Mouse (Mus musculus): ENCODE measurements around the gene Vmn1r53. TPM values are rescaled to one million over a fixed set of nuclear protein-coding genes. Genes with fewer than 3 reads are reported as not detected.
"Not testable (repeated sequence)": the region's sequence is repeated elsewhere in the genome, so short reads cannot be mapped to it uniquely, and the experiment has no call there.

The Vmn1r53 gene
- not detected in 2 replicates for polyA plus RNA-seq (2011; ENCODE audit: insufficient read depth, insufficient read length, low replicate concordance, missing spikeins)

- no peak within 1 kb of the TSS for H3K27ac ChIP-seq (ENCODE audit: control insufficient read depth, insufficient read depth, low read depth, low read length, poor library complexity)
- H3K4me3 ChIP-seq (replicated peaks; ENCODE audit: control insufficient read depth, low read depth, low read length): no peak within 1 kb of the TSS
- WGBS: 69% methylated on average over 1 of the region's 1 CpGs
- TF ChIP-seq CTCF (IDR thresholded peaks at IDR 0.05; ENCODE audit: control insufficient read depth, insufficient read depth, low read length): no peak
- TF ChIP-seq POLR2A (IDR thresholded peaks at IDR 0.05; ENCODE audit: borderline replicate concordance, control insufficient read depth, low read depth, low read length): no peak
- no peaks in the 10 kb centered on the region for H3K4me1 ChIP-seq (ENCODE audit: control insufficient read depth, insufficient read depth, low read length)
These were observed at the start of gene Vmn1r53 for GRCm38 (mm10) chr6:90224338-90224737. Vmn1r53 (minus strand) TSS chr6:90224438.

DNA sequence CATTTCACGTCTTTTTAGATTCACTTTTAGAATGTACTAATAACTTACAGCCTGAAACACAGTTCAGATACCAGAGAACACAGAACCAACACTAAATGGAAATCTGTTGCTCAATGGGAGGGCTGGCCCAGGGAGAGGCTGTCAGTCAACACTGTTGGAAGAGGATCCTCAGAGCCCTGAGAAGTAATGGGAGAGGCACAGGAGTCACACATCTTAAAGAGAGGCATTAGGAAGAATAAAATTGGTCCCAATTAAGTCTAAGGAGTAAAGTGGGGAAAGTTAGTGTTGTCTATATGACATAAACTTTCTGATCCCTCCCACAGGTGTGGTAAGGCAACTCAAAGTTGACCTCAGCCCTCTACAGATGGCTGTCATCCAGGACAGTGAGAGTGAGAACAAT, 21.8 kb upstream of the Vmn1r53 start, which contains the start of gene Vmn1r54:
TSS of gene Vmn1r54 (plus strand) at position 301 of the 400 bp plus-strand sequence.
- Histone ChIP-seq H3K4me3 (replicated peaks; ENCODE audit: control insufficient read depth, low read depth, low read length) (no peak within 1 kb of the TSS), H3K27ac (ENCODE audit: control insufficient read depth, insufficient read depth, low read depth, low read length, poor library complexity) (no peak within 1 kb of the TSS), H3K4me1 (ENCODE audit: control insufficient read depth, insufficient read depth, low read length) (no peaks in the 10 kb centered on the region)
- TF ChIP-seq POLR2A (IDR thresholded peaks at IDR 0.05; ENCODE audit: borderline replicate concordance, control insufficient read depth, low read depth, low read length) (no peak), CTCF (IDR thresholded peaks at IDR 0.05; ENCODE audit: control insufficient read depth, insufficient read depth, low read length) (no peak)
- WGBS: 61% methylated on average over 1 of the region's 1 CpGs

DNA sequence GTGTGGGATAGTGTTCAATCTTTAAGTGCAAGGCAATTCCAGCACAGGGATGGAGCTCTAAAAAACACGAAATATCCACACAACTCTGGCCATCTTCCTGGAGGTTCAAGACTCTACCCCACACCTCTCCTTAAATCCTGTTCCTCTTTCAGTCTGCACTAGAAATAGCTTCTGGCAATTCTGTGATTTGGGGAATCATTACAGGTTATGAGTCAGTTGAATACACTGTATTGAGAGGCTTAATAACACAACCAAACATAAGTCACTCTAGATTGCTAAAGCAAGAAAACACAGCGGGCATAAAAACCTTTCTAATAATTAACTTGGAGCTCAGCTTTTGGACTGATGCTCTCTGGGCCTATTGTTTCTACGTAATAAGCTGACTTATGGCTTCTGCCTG, 19.8 kb upstream of the Vmn1r53 start:
- H3K4me1 ChIP-seq (ENCODE audit: control insufficient read depth, insufficient read depth, low read length): no peaks in the 10 kb centered on the region
- H3K27ac ChIP-seq (ENCODE audit: control insufficient read depth, insufficient read depth, low read depth, low read length, poor library complexity): no peak overlapping the region
- H3K4me3 ChIP-seq (replicated peaks; ENCODE audit: control insufficient read depth, low read depth, low read length): no peak overlapping the region
- 74% methylated on average over 3 of the region's 3 CpGs for WGBS
- TF ChIP-seq POLR2A (IDR thresholded peaks at IDR 0.05; ENCODE audit: borderline replicate concordance, control insufficient read depth, low read depth, low read length) (no peak), CTCF (IDR thresholded peaks at IDR 0.05; ENCODE audit: control insufficient read depth, insufficient read depth, low read length) (no peak)

GRCm38 (mm10) chr6:90232681-90233080, 8.4 kb upstream of the Vmn1r53 start:
- WGBS: 57% methylated on average over 27 of the region's 27 CpGs
- Histone ChIP-seq H3K4me1 (ENCODE audit: control insufficient read depth, insufficient read depth, low read length) (no peaks in the 10 kb centered on the region), H3K27ac (ENCODE audit: control insufficient read depth, insufficient read depth, low read depth, low read length, poor library complexity) (no peak overlapping the region), H3K4me3 (replicated peaks; ENCODE audit: control insufficient read depth, low read depth, low read length) (no peak overlapping the region)
- TF ChIP-seq POLR2A (IDR thresholded peaks at IDR 0.05; ENCODE audit: borderline replicate concordance, control insufficient read depth, low read depth, low read length) (no peak), CTCF (IDR thresholded peaks at IDR 0.05; ENCODE audit: control insufficient read depth, insufficient read depth, low read length) (no peak)

DNA sequence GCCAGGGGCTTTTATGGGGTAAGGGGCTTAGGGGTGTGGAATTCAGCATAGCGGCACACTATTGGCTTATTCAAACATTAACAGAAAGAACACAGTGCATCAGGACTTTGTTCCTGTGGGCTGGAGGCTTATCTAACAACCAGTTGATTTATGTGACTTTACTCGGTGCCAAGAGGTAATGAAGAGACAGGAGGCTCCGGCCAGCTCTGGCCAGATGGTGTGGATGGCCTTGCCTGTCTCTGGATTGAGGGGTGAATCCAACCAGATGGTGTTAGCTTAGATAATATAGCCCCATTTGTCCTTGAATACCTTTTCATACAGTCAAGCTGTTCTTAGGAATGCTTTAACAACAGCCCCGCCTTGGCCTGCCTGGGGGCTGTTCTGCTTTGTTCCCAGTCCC, 7.9 kb upstream of the Vmn1r53 start:
- H3K4me1 ChIP-seq (ENCODE audit: control insufficient read depth, insufficient read depth, low read length); H3K27ac ChIP-seq (ENCODE audit: control insufficient read depth, insufficient read depth, low read depth, low read length, poor library complexity); H3K4me3 ChIP-seq (replicated peaks; ENCODE audit: control insufficient read depth, low read depth, low read length): not testable (repeated sequence)
- WGBS: 90% methylated on average over 4 of the region's 4 CpGs

DNA sequence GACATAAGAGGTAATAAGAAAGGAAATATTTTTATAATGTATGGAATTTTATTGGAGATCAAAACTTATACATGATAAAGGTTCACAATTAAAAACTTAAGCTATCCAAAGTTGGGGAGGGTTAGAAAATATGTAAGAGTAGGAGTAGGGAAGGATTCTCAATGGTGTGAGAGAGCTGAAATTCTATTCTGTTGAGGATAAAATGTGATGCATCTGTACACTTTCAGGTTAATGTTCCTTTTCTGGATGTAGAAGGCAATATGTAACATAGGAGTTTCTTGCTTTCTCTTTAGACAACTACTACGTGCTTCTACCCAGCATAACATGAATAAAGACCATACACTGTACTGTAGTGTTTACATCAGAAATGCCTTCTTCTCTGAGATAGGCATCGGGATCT, 21.7 kb downstream of the Vmn1r53 start, which contains the start of gene V1ra8:
TSS of gene V1ra8 (plus strand) at position 301 of the 400 bp plus-strand sequence.
- not testable (repeated sequence) for H3K4me3 ChIP-seq (replicated peaks; ENCODE audit: control insufficient read depth, low read depth, low read length); H3K27ac ChIP-seq (ENCODE audit: control insufficient read depth, insufficient read depth, low read depth, low read length, poor library complexity); H3K4me1 ChIP-seq (ENCODE audit: control insufficient read depth, insufficient read depth, low read length)
- 73% methylated on average over 2 of the region's 2 CpGs for WGBS

GRCm38 (mm10) chr6:90174508-90174907, 49.7 kb downstream of the Vmn1r53 start, which contains the start of gene Vmn1r52:
Vmn1r52 (plus strand) TSS chr6:90174808.
- 46% methylated on average over 2 of the region's 2 CpGs for WGBS
- no peak for TF ChIP-seq POLR2A (IDR thresholded peaks at IDR 0.05; ENCODE audit: borderline replicate concordance, control insufficient read depth, low read depth, low read length)
- TF ChIP-seq CTCF (IDR thresholded peaks at IDR 0.05; ENCODE audit: control insufficient read depth, insufficient read depth, low read length): no peak
- no peak within 1 kb of the TSS for H3K4me3 ChIP-seq (replicated peaks; ENCODE audit: control insufficient read depth, low read depth, low read length)
- H3K27ac ChIP-seq (ENCODE audit: control insufficient read depth, insufficient read depth, low read depth, low read length, poor library complexity): no peak within 1 kb of the TSS
- no peaks in the 10 kb centered on the region for H3K4me1 ChIP-seq (ENCODE audit: control insufficient read depth, insufficient read depth, low read length)

Other genes starting within 250 kb of the Vmn1r53 start
- gene Vmn1r47, start 208.3 kb downstream of the Vmn1r53 start, polyA plus RNA-seq (2011; ENCODE audit: insufficient read depth, insufficient read length, low replicate concordance, missing spikeins): not detected in 2 replicates
- not detected in 2 replicates for gene Vmn1r48, start 187.6 kb downstream of the Vmn1r53 start, polyA plus RNA-seq (2011; ENCODE audit: insufficient read depth, insufficient read length, low replicate concordance, missing spikeins)
- not detected in 2 replicates for gene Vmn1r49, start 145.9 kb downstream of the Vmn1r53 start, polyA plus RNA-seq (2011; ENCODE audit: insufficient read depth, insufficient read length, low replicate concordance, missing spikeins)
- gene Vmn1r50, start 123.0 kb downstream of the Vmn1r53 start, polyA plus RNA-seq (2011; ENCODE audit: insufficient read depth, insufficient read length, low replicate concordance, missing spikeins): not detected in 2 replicates
- gene Vmn1r51, start 101.8 kb downstream of the Vmn1r53 start, polyA plus RNA-seq (2011; ENCODE audit: insufficient read depth, insufficient read length, low replicate concordance, missing spikeins): not detected in 2 replicates
- not detected in 2 replicates for gene Vmn1r52, start 49.6 kb downstream of the Vmn1r53 start, polyA plus RNA-seq (2011; ENCODE audit: insufficient read depth, insufficient read length, low replicate concordance, missing spikeins)
- not detected in 2 replicates for gene V1ra8, start 21.6 kb downstream of the Vmn1r53 start, polyA plus RNA-seq (2011; ENCODE audit: insufficient read depth, insufficient read length, low replicate concordance, missing spikeins)
- not detected in 2 replicates for gene Vmn1r54, start 21.9 kb upstream of the Vmn1r53 start, polyA plus RNA-seq (2011; ENCODE audit: insufficient read depth, insufficient read length, low replicate concordance, missing spikeins)
- gene BC048671, start 76.8 kb upstream of the Vmn1r53 start, polyA plus RNA-seq (2011; ENCODE audit: insufficient read depth, insufficient read length, low replicate concordance, missing spikeins): not detected in 2 replicates
- 1.4 and 2.4 TPM in 2 replicates for gene Chst13, start 100.7 kb upstream of the Vmn1r53 start, polyA plus RNA-seq (2011; ENCODE audit: insufficient read depth, insufficient read length, low replicate concordance, missing spikeins)
- gene Uroc1, start 108.8 kb upstream of the Vmn1r53 start, polyA plus RNA-seq (2011; ENCODE audit: insufficient read depth, insufficient read length, low replicate concordance, missing spikeins): 1.1 and 2.5 TPM in 2 replicates
- gene Zxdc, start 145.1 kb upstream of the Vmn1r53 start, polyA plus RNA-seq (2011; ENCODE audit: insufficient read depth, insufficient read length, low replicate concordance, missing spikeins): 3.9 and 5.1 TPM in 2 replicates
- gene Cfap100, start 204.4 kb upstream of the Vmn1r53 start, polyA plus RNA-seq (2011; ENCODE audit: insufficient read depth, insufficient read length, low replicate concordance, missing spikeins): 0.72 TPM in 1 of 2 replicates, not detected in the other
- gene Klf15, start 238.1 kb upstream of the Vmn1r53 start, polyA plus RNA-seq (2011; ENCODE audit: insufficient read depth, insufficient read length, low replicate concordance, missing spikeins): 2.5 TPM in 1 of 2 replicates, not detected in the other

All from bone marrow, adult 2 months (tissue).